Mouse (Mus musculus): ENCODE results near the gene B130006D01Rik. TPM values are rescaled to one million over a fixed set of nuclear protein-coding genes. Genes with fewer than 3 reads are reported as not detected.

The B130006D01Rik gene
- polyA plus RNA-seq (2015; fragmentation: Nextera tagmentation; extraction: Ambion mirVana) = 1.3 and 1.6 TPM in 2 replicates

GRCm38 (mm10) chr11:95723287-95723686 lies at the start of gene B130006D01Rik:
TSS of gene B130006D01Rik (plus strand) at chr11:95723587.
- Histone ChIP-seq H3K4me2 (no peak within 1 kb of the TSS), H3K36me3 (peaks cover 5% of the 10 kb centered on the region; the same call in 1 of the 2 replicates), H3K9me3 (replicated peaks) (no peaks in the 10 kb centered on the region), H3K27me3 (no peaks in the 10 kb centered on the region), H3K9ac (no peak within 1 kb of the TSS), H3K4me1 (no peaks in the 10 kb centered on the region), H3K4me3 (replicated peaks) (no peak within 1 kb of the TSS), H3K27ac (no peak within 1 kb of the TSS)
- 95% methylated on average over 5 of the region's 5 CpGs for WGBS
- ATAC-seq (replicated peaks; ENCODE audit: low FRiP score) = no peak

GRCm38 (mm10) chr11:95675498-95675897 lies 47.9 kb upstream of the B130006D01Rik start:
- Histone ChIP-seq H3K9me3 (replicated peaks) (no peaks in the 10 kb centered on the region), H3K4me3 (replicated peaks) (no peak overlapping the region), H3K27me3 (no peaks in the 10 kb centered on the region), H3K36me3 (peaks cover 92% of the 10 kb centered on the region), H3K4me2 (no peak overlapping the region), H3K9ac (no peak overlapping the region), H3K4me1 (peaks cover 16% of the 10 kb centered on the region), H3K27ac (peak overlapping the region; percentile 49)
- 81% methylated on average over 14 of the region's 14 CpGs for WGBS
- ATAC-seq (replicated peaks; ENCODE audit: low FRiP score) = no peak

DNA sequence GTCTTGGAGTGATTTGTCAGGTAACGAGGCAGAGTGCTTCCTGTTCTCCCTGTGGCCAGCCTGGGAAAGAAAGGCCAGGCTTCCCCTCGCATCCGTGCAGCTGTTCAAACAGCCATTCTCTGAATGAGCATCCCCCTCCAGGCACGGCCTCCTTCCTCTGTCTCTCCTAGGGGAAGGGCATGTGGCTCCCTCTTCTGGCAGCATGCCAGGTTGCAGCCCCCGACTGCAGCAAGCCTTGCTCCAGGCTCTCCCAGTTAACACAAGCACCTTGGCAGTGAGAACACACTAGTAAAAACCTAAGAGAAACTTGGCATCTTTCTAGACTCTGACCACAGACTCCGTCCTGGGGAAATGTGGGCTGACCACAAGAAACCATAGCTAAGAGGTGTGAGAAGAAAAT lies 47.1 kb upstream of the B130006D01Rik start:
- Histone ChIP-seq H3K4me1 (peaks cover 16% of the 10 kb centered on the region), H3K4me2 (no peak overlapping the region), H3K27ac (peak overlapping the region; percentile 49), H3K9me3 (replicated peaks) (no peaks in the 10 kb centered on the region), H3K9ac (no peak overlapping the region), H3K4me3 (replicated peaks) (no peak overlapping the region), H3K36me3 (peaks cover 92% of the 10 kb centered on the region), H3K27me3 (no peaks in the 10 kb centered on the region)
- peak; percentile 63 for ATAC-seq (replicated peaks; ENCODE audit: low FRiP score)
- 12% methylated on average over 6 of the region's 6 CpGs for WGBS

GRCm38 (mm10) chr11:95677925-95678701 lies 45.3 kb upstream of the B130006D01Rik start:
- Histone ChIP-seq H3K27ac (no peak overlapping the region), H3K4me3 (replicated peaks) (no peak overlapping the region), H3K36me3 (peaks cover 85% of the 10 kb centered on the region), H3K4me1 (peaks cover 26% of the 10 kb centered on the region), H3K9ac (no peak overlapping the region), H3K27me3 (no peaks in the 10 kb centered on the region), H3K4me2 (no peak overlapping the region), H3K9me3 (replicated peaks) (no peaks in the 10 kb centered on the region)
- ATAC-seq (replicated peaks; ENCODE audit: low FRiP score) = no peak
- WGBS = 66% methylated on average over 14 of the region's 14 CpGs

DNA sequence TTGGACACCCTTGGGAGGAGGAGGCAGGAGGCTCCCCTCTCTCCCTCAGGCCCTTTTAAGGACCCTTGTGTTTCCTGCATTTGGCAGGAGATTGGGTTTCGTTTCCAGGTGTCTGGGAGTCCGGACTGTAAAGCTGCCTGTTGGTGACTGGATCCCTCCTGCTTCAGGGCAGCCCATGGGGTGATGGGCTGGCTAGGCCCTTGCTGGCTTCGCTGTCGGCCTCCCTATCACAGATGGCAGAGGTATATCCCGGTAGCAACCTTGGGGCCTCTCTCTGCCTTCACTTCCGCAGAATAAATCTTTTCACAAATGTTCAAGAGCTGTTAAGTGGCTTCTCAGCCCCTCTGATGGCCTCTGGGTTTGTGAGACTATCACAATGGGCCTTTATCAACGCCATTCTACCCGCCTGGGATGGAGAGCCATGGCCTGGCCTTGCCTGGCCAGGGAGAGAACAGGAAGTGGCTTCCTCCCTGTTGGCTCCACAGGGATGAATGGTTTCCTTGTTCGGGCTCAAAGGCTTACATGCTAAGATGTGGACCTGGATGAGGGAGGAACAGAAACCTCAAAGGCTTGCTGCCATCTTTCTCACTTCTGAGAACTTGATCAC lies 41.3 kb upstream of the B130006D01Rik start:
- Histone ChIP-seq H3K4me1 (peaks cover 28% of the 10 kb centered on the region), H3K27me3 (no peaks in the 10 kb centered on the region), H3K9me3 (replicated peaks) (no peaks in the 10 kb centered on the region), H3K9ac (no peak overlapping the region), H3K4me2 (no peak overlapping the region), H3K27ac (peak overlapping the region; percentile 54), H3K4me3 (replicated peaks) (no peak overlapping the region), H3K36me3 (peaks cover 48% of the 10 kb centered on the region)
- 43% methylated on average over 9 of the region's 9 CpGs for WGBS
- no peak for ATAC-seq (replicated peaks; ENCODE audit: low FRiP score)

- Histone ChIP-seq H3K9ac (no peak overlapping the region), H3K4me3 (replicated peaks) (no peak overlapping the region), H3K36me3 (peaks cover 40% of the 10 kb centered on the region), H3K4me2 (no peak overlapping the region), H3K9me3 (replicated peaks) (no peaks in the 10 kb centered on the region), H3K4me1 (peaks cover 30% of the 10 kb centered on the region), H3K27ac (no peak overlapping the region), H3K27me3 (no peaks in the 10 kb centered on the region)
- ATAC-seq (replicated peaks; ENCODE audit: low FRiP score) = no peak
- WGBS = 86% methylated on average over 3 of the region's 3 CpGs
Observed at GRCm38 (mm10) chr11:95682946-95683345, 40.4 kb upstream of the B130006D01Rik start.

DNA sequence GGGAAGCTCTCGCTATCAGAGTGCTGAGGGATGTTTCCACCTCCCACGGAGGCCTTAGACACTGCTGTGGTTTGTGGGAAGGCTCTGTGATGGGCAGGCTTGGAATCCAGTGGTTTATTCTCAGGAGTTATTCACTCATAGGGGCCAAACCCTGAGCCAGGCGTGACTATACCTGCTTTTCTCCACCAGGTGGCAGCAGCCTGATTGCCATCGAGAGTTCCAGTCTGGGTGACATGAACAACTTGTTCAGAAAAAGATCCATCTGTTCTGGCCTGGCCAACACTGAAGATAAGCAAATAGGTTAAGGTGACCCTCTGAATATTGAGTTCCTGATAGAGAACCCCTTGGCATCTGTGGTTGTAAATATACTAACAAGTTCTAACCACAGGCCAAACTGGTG lies 37.4 kb upstream of the B130006D01Rik start:
- no peak overlapping the region for H3K9ac ChIP-seq
- H3K27me3 ChIP-seq = no peaks in the 10 kb centered on the region
- H3K4me2 ChIP-seq = no peak overlapping the region
- peak; percentile 60; the same call in 1 of the 2 replicates for ATAC-seq (replicated peaks; ENCODE audit: low FRiP score)
- WGBS = 2% methylated on average over 4 of the region's 4 CpGs
- no peak overlapping the region for H3K4me3 ChIP-seq (replicated peaks)
- H3K9me3 ChIP-seq (replicated peaks) = no peaks in the 10 kb centered on the region
- peaks cover 44% of the 10 kb centered on the region for H3K4me1 ChIP-seq
- no peak overlapping the region for H3K27ac ChIP-seq
- H3K36me3 ChIP-seq = peaks cover 11% of the 10 kb centered on the region

DNA sequence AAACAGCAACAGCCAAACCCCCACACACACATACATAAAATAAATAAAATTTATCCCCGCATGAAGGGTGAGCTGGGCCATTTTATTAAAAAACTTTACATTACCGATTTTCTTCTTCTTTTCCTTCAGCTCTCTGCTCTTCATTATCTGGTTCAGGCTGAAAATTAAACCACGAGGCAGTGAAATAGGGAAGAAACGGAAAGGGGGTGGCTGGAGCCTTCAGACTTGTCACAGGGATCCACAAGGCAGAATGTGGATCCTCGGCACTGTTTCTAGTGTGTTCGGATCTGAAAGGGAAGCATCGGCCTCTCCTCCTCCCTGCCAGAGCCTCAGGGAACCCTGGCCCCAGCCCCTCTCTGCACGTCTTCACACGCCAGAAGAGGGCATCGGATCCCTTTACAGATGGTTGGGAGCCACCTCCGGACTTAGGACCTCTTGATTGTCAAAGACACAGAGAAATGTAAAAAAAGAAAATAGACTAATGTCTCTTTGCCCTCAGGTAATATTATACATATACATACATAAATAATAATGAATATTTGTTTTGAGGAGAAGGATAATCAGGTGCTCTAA lies 36.2 kb upstream of the B130006D01Rik start:
- no peak overlapping the region for H3K4me3 ChIP-seq (replicated peaks)
- no peak overlapping the region for H3K27ac ChIP-seq
- H3K4me1 ChIP-seq = peaks cover 35% of the 10 kb centered on the region
- WGBS = 35% methylated on average over 11 of the region's 11 CpGs
- no peak overlapping the region for H3K4me2 ChIP-seq
- no peak overlapping the region for H3K9ac ChIP-seq
- ATAC-seq (replicated peaks; ENCODE audit: low FRiP score) = no peak
- H3K27me3 ChIP-seq = no peaks in the 10 kb centered on the region
- peaks cover under 1% of the 10 kb centered on the region; the same call in 1 of the 2 replicates for H3K36me3 ChIP-seq
- H3K9me3 ChIP-seq (replicated peaks) = no peaks in the 10 kb centered on the region

- Histone ChIP-seq H3K4me2 (peak overlapping the region; percentile 3; the same call in 1 of the 2 replicates), H3K4me1 (peaks cover 34% of the 10 kb centered on the region), H3K9ac (no peak overlapping the region), H3K27ac (peak overlapping the region; percentile 60), H3K4me3 (replicated peaks) (no peak overlapping the region), H3K9me3 (replicated peaks) (no peaks in the 10 kb centered on the region), H3K27me3 (no peaks in the 10 kb centered on the region), H3K36me3 (no peaks in the 10 kb centered on the region)
- ATAC-seq (replicated peaks; ENCODE audit: low FRiP score) = no peak
- WGBS = 60% methylated on average over 6 of the region's 6 CpGs
Observed at GRCm38 (mm10) chr11:95688515-95688914, 34.9 kb upstream of the B130006D01Rik start.

DNA sequence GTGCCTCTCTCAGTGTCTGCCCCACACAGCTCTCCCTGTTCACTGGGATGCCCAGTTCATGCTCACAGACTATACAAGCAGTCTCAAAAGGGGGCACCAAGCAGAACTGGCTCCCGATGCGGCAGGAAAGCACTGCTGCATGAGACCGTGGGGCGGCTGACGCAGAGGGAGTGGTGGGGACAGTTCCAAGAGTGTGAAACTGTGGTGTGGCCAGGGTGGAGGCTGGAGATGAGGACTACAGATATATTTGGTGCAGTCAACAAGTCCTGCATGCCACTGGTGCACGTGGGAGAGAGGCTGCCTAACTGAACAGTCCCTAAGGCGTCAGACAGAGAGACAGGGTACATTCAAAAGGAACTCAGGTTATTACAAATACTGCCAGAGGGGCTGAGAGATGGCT lies 34.4 kb upstream of the B130006D01Rik start:
- H3K4me2 ChIP-seq = peak overlapping the region; percentile 3; the same call in 1 of the 2 replicates
- 62% methylated on average over 7 of the region's 7 CpGs for WGBS
- no peaks in the 10 kb centered on the region for H3K27me3 ChIP-seq
- no peak overlapping the region for H3K4me3 ChIP-seq (replicated peaks)
- no peaks in the 10 kb centered on the region for H3K9me3 ChIP-seq (replicated peaks)
- no peaks in the 10 kb centered on the region for H3K36me3 ChIP-seq
- ATAC-seq (replicated peaks; ENCODE audit: low FRiP score) = no peak; the same call in 1 of the 2 replicates
- H3K9ac ChIP-seq = no peak overlapping the region
- H3K27ac ChIP-seq = peak overlapping the region; percentile 60
- peaks cover 34% of the 10 kb centered on the region for H3K4me1 ChIP-seq

DNA sequence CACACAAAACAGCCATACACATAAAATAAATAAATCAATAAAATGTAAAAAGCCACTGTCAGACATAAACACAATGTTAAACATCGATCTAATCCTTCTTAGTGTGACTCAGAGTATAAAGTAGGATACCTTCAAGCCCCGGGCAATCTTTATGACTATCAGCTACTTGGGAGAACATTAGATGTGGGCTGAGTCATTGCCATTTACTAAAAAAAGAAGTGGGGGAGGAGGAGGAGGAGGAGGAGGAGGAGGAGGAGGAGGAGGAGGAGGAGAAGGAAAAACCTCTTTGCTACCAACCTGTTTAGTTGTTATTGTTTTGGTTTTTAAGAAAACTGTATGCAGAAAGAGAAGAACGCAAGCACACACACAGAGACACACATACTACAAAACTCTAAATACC lies 33.8 kb upstream of the B130006D01Rik start:
- H3K4me2 ChIP-seq = no peak overlapping the region
- H3K27me3 ChIP-seq = no peaks in the 10 kb centered on the region
- no peak overlapping the region for H3K27ac ChIP-seq
- no peak overlapping the region for H3K9ac ChIP-seq
- WGBS = 80% methylated on average over 3 of the region's 3 CpGs
- no peak for ATAC-seq (replicated peaks; ENCODE audit: low FRiP score)
- H3K36me3 ChIP-seq = no peaks in the 10 kb centered on the region
- H3K4me1 ChIP-seq = peaks cover 34% of the 10 kb centered on the region
- no peak overlapping the region for H3K4me3 ChIP-seq (replicated peaks)
- H3K9me3 ChIP-seq (replicated peaks) = no peaks in the 10 kb centered on the region

DNA sequence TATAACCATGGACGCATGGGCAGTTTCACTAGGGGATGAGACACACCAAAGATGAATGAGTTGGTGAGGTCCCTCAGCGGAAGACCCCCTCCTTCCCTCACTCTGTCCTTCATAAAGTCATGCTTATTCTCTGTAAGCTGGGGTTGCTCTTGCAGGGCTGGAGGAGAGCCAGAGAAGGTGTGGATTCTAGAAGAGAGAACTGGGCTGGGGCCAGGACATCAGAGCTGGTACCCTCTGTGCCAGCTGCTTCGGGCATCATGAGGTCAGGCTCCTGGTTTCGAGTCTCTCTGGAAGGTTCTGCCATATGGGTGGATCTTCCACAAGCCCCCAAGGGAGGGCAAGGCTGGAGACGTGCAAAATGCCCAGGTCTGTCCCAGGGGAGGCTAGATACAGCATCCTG lies 24.8 kb upstream of the B130006D01Rik start:
- H3K4me1 ChIP-seq = no peaks in the 10 kb centered on the region
- 79% methylated on average over 5 of the region's 5 CpGs for WGBS

More for the DNA sequence above, 24.8 kb upstream of the B130006D01Rik start:
- Histone ChIP-seq H3K36me3 (no peaks in the 10 kb centered on the region), H3K9me3 (replicated peaks) (no peaks in the 10 kb centered on the region), H3K27me3 (no peaks in the 10 kb centered on the region), H3K27ac (no peak overlapping the region), H3K4me3 (replicated peaks) (no peak overlapping the region), H3K9ac (no peak overlapping the region), H3K4me2 (no peak overlapping the region)
- ATAC-seq (replicated peaks; ENCODE audit: low FRiP score) = no peak

All from kidney, embryonic 15.5 days (tissue).